Mouse (Mus musculus) megakaryocyte, embryonic 14.5 days (primary cell): ENCODE data around the gene Cryaa.

Source experiments
- FLI1 ChIP-seq: IDR thresholded peaks from 2 replicates; pipeline ENCODE4 v1.6.1; 2012; ENCODE audit warnings: low read length, inconsistent platforms, mixed read lengths
- GATA1 ChIP-seq: IDR thresholded peaks from 3 replicates; pipeline ENCODE4 v1.6.1; 2012; ENCODE audit warnings: mixed read lengths, low read length, inconsistent platforms, borderline replicate concordance

DNA sequence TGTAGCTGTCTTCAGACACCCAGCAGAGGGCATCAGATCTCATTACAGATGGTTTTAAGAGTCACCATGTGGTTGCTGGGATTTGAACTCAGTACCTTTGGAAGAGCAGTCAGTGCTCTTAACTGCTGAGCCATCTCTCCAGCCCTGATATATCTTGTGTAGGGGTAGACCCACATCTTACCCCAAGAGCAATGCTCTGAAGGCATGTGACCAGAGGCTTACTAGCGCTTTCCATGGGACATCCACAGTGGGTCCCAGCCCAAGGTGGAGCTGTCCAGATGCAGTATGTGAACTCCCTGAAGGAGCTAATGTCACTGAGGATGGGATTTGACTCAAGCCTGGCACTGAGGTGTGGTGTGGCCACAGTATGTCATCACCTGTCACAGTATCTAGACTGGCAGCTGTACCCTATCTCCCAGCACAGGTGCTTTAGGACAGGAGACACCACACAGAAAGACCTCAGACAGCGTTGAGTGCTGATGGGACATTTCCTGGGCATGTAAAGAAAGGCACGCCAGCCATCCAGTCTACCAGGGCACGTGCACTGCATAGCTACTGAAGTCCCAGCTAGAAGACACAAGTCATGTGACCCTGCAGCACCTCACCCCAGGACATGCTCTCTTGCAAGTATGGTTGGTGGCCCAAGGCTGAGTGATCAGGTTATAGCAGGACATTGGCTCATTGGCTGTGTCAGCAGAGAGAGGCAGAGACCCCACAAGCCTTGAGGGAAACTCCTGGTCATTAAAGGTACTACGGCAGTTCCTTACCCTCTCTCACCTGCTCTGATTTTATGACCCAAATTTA, 31.2 kb upstream of the Cryaa start:
- TF ChIP-seq GATA1 (no peak), FLI1 (no peak)
